Mouse (Mus musculus) intestine, postnatal 0 days (tissue): ENCODE results near the gene Htr6. TPM values are rescaled to one million over a fixed set of nuclear protein-coding genes. Genes with fewer than 3 reads are reported as not detected.

ENCODE experiments used
- ATAC-seq: fragments of 200-750 bp; cut with Nextera tagmentation; 2 replicates; pipeline ENCODE4 v1.8.0; 2017; ENCODE audit warnings: mild to moderate bottlenecking, moderate TSS enrichment, moderate library complexity
- H3K27ac ChIP-seq: fragments of 300-500 bp; sonication (generic); 2 replicates; pipeline ENCODE4 v1.5.1; 2014; ENCODE audit warnings: mild to moderate bottlenecking, low read depth, low read length, moderate library complexity
- H3K27me3 ChIP-seq: fragments of 300-500 bp; sonication (generic); replicated peaks from 2 replicates; pipeline ENCODE4 v1.6.1; 2014; ENCODE audit warnings: low read length, mixed read lengths; ENCODE audit not compliant: control insufficient read depth, insufficient read depth
- H3K36me3 ChIP-seq: fragments of 300-500 bp; sonication (generic); 2 replicates; pipeline ENCODE4 v1.6.1; 2014; ENCODE audit warnings: mild to moderate bottlenecking, moderate library complexity; ENCODE audit not compliant: control insufficient read depth, insufficient read depth
- H3K4me1 ChIP-seq: fragments of 300-500 bp; sonication (generic); replicated peaks from 2 replicates; pipeline ENCODE4 v1.6.1; 2014; ENCODE audit warnings: antibody characterized with exemption, low read length, mixed read lengths; ENCODE audit not compliant: control insufficient read depth, insufficient read depth
- H3K4me2 ChIP-seq: fragments of 300-500 bp; sonication (generic); replicated peaks from 2 replicates; pipeline ENCODE4 v1.6.1; 2014; ENCODE audit warnings: low read depth, mild to moderate bottlenecking, moderate library complexity
- H3K4me3 ChIP-seq: fragments of 300-500 bp; sonication (generic); 2 replicates; pipeline ENCODE4 v1.5.1; 2014; ENCODE audit warnings: low read depth, low read length
- H3K9ac ChIP-seq: fragments of 300-500 bp; sonication (generic); 2 replicates; pipeline ENCODE4 v1.6.1; 2014; ENCODE audit warnings: mild to moderate bottlenecking, low read depth, low read length
- H3K9me3 ChIP-seq: fragments of 300-500 bp; sonication (generic); 2 replicates; pipeline ENCODE4 v1.6.1; 2016; ENCODE audit warnings: mixed run types; ENCODE audit not compliant: control insufficient read depth
- CTCF ChIP-seq: sonication (generic); IDR thresholded peaks from 2 replicates; pipeline ENCODE4 v1.5.1; 2016; ENCODE audit warnings: low read depth, mild to moderate bottlenecking, control low read depth, antibody characterized with exemption, moderate library complexity
- WGBS: fragments of 180-500 bp; shearing (Covaris S2); extraction: QIAGEN DNeasy Blood & Tissue Kit; methylation state at CpG from one replicate; pipeline ENCODE4 v1.1.7; 2014; 5-methylcytosine and 5-hydroxymethylcytosine counted together
- polyA plus RNA-seq: library from polyadenylated mRNA; unstranded; fragments of >200 nt; fragmentation: Nextera tagmentation; extraction: Ambion mirVana; gene quantifications from 2 replicates; pipeline ENCODE4 v1.2.1, GENCODE M21; 2015

Gene Htr6
- polyA plus RNA-seq, 1 experiment from 2014 or later: not detected

GRCm38 (mm10) chr4:139075915-139076314 is 545 bp upstream of the Htr6 start:
- no peak overlapping the region for H3K27ac ChIP-seq
- H3K9me3 ChIP-seq: no peaks in the 10 kb centered on the region
- H3K4me2 ChIP-seq: peak overlapping the region; percentile 91; the same call in 1 of the 2 replicates
- TF ChIP-seq CTCF: peak; percentile 73
- H3K27me3 ChIP-seq: peaks cover 41% of the 10 kb centered on the region
- H3K4me3 ChIP-seq: peak overlapping the region; percentile 51
- peaks cover 3% of the 10 kb centered on the region; the same call in 1 of the 2 replicates for H3K4me1 ChIP-seq
- H3K9ac ChIP-seq: no peak overlapping the region
- no peaks in the 10 kb centered on the region for H3K36me3 ChIP-seq
- 19% methylated on average over 5 of the region's 5 CpGs for WGBS
- ATAC-seq: no peak

GRCm38 (mm10) chr4:139074060-139074459 is 1.3 kb downstream of the Htr6 start:
- 25% methylated on average over 29 of the region's 29 CpGs for WGBS
- 0 out of 2 replicates have a peak, but pooled peaks have one; percentile 2 for TF ChIP-seq CTCF
- Histone ChIP-seq H3K9ac (no peak overlapping the region), H3K4me2 (peak overlapping the region; percentile 91; the same call in 1 of the 2 replicates), H3K9me3 (no peaks in the 10 kb centered on the region), H3K27ac (no peak overlapping the region), H3K4me1 (peaks cover 3% of the 10 kb centered on the region; the same call in 1 of the 2 replicates), H3K27me3 (peaks cover 41% of the 10 kb centered on the region), H3K36me3 (no peaks in the 10 kb centered on the region), H3K4me3 (no peak overlapping the region)
- ATAC-seq: no peak

- no peaks in the 10 kb centered on the region for H3K36me3 ChIP-seq
- H3K4me3 ChIP-seq: no peak overlapping the region
- no peaks in the 10 kb centered on the region for H3K9me3 ChIP-seq
- H3K9ac ChIP-seq: no peak overlapping the region
- H3K27ac ChIP-seq: no peak overlapping the region
- H3K4me2 ChIP-seq: no peak overlapping the region
- no peak for ATAC-seq
- WGBS: 45% methylated on average over 4 of the region's 4 CpGs
- H3K27me3 ChIP-seq: peaks cover 5% of the 10 kb centered on the region; the same call in 1 of the 2 replicates
- TF ChIP-seq CTCF: no peak
- H3K4me1 ChIP-seq: no peaks in the 10 kb centered on the region
Measured at GRCm38 (mm10) chr4:139068287-139068686, 7.1 kb downstream of the Htr6 start.

- no peaks in the 10 kb centered on the region for H3K36me3 ChIP-seq
- no peaks in the 10 kb centered on the region for H3K9me3 ChIP-seq
- no peak for ATAC-seq
- H3K4me1 ChIP-seq: no peaks in the 10 kb centered on the region
- no peak overlapping the region for H3K4me2 ChIP-seq
- no peak for TF ChIP-seq CTCF
- H3K4me3 ChIP-seq: no peak overlapping the region
- H3K9ac ChIP-seq: no peak overlapping the region
- H3K27me3 ChIP-seq: no peaks in the 10 kb centered on the region
- no peak overlapping the region for H3K27ac ChIP-seq
- 81% methylated on average over 5 of the region's 5 CpGs for WGBS
Measured at GRCm38 (mm10) chr4:139064831-139065230, 10.5 kb downstream of the Htr6 start.

GRCm38 (mm10) chr4:139059569-139059968 is 15.8 kb downstream of the Htr6 start:
- peaks cover 8% of the 10 kb centered on the region; the same call in 1 of the 2 replicates for H3K36me3 ChIP-seq
- H3K9me3 ChIP-seq: no peaks in the 10 kb centered on the region
- no peak overlapping the region for H3K9ac ChIP-seq
- WGBS: 6% methylated on average over 7 of the region's 7 CpGs
- no peak for TF ChIP-seq CTCF
- H3K4me2 ChIP-seq: no peak overlapping the region
- H3K4me1 ChIP-seq: no peaks in the 10 kb centered on the region
- no peak overlapping the region for H3K4me3 ChIP-seq
- ATAC-seq: no peak
- H3K27me3 ChIP-seq: no peaks in the 10 kb centered on the region
- H3K27ac ChIP-seq: no peak overlapping the region

- 88% methylated on average over 5 of the region's 5 CpGs for WGBS
- H3K9me3 ChIP-seq: no peaks in the 10 kb centered on the region
- H3K4me2 ChIP-seq: no peak overlapping the region
- no peak overlapping the region for H3K27ac ChIP-seq
- no peak overlapping the region for H3K9ac ChIP-seq
- TF ChIP-seq CTCF: no peak
- H3K4me1 ChIP-seq: no peaks in the 10 kb centered on the region
- no peaks in the 10 kb centered on the region for H3K27me3 ChIP-seq
- no peak for ATAC-seq
- H3K4me3 ChIP-seq: no peak overlapping the region
- peaks cover 12% of the 10 kb centered on the region; the same call in 1 of the 2 replicates for H3K36me3 ChIP-seq
Measured at GRCm38 (mm10) chr4:139058029-139058428, 17.3 kb downstream of the Htr6 start.

- H3K4me3 ChIP-seq: no peak overlapping the region
- H3K36me3 ChIP-seq: peaks cover 12% of the 10 kb centered on the region; the same call in 1 of the 2 replicates
- no peak for ATAC-seq
- H3K27me3 ChIP-seq: no peaks in the 10 kb centered on the region
- WGBS: 59% methylated on average over 5 of the region's 5 CpGs
- no peak overlapping the region for H3K9ac ChIP-seq
- no peaks in the 10 kb centered on the region for H3K9me3 ChIP-seq
- H3K27ac ChIP-seq: no peak overlapping the region
- H3K4me2 ChIP-seq: no peak overlapping the region
- no peaks in the 10 kb centered on the region for H3K4me1 ChIP-seq
- no peak for TF ChIP-seq CTCF
Measured at GRCm38 (mm10) chr4:139057291-139057690, 18.1 kb downstream of the Htr6 start.
